Mouse (Mus musculus) urinary bladder, postnatal 36 days (tissue): Measurements from ENCODE around the gene Yjefn3.

ENCODE experiments used
- DNase-seq, 2 experiments: peaks; one replicate each; pipeline ENCODE4 v3.0.0; 2022; ENCODE audit warnings: low spot score in 2 of 2, mixed read lengths in 1 of 2

Gene Yjefn3

DNA sequence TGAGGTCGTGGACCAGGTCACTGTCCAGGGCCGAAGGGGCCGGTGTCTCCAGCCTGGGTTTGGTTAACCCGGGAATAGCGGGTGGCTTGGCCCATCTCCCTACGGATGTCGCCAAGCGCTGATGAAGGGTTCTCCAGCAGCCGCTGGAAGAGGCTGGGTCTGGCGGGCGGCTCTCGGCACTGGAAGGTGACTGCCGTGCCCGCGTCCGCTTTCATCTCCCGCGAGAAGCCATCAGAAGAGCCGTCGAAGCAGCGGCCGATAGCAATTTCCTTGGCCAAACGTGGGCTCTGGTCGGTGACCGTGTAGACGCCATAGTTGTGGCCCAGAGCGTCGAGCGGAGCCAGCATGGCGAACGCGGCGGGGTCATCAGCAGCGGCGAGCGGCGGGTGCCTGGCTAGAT lies 21.7 kb downstream of the Yjefn3 start:
- no peak for DNase-seq

DNA sequence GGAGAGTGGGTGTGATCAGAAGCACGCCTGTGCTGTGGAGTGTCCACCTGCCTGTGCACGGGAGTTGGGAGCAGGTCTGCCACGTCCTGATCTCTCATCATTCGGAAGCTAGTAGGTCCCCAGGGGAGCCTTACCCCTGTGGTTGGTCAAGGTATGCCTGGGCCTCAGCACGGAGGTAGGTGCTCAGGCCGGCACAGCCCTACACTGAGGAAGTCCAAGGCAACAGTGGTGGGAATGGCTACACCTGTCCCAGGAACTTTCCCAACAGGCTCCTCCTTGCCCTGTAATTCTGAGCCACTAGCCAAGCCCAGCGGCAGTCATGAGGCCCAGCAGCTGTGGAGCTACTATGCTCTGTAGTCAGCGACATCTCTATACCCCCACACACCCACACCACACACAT lies 22.8 kb downstream of the Yjefn3 start:
- DNase-seq: no peak

DNA sequence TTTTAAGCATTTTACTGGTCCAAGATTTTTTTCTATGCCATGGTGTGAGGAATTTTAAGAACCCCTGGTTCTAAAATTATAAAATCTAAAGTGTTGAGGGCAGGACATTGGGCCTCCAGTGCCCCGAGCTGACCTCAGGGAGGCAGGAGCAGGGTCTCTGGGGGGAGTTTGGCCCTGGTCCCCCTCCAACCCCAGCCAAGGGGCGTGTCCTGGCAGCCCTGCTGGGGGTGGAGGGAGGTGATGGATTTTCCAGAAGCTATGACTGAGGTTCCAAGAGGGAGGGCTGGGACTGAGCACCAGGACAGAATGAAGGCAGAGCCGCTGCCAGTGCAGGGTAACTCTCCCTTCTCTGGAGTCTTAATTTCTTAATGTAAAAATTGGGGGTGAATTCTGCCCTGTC lies 24.5 kb downstream of the Yjefn3 start:
- no peak for DNase-seq

DNA sequence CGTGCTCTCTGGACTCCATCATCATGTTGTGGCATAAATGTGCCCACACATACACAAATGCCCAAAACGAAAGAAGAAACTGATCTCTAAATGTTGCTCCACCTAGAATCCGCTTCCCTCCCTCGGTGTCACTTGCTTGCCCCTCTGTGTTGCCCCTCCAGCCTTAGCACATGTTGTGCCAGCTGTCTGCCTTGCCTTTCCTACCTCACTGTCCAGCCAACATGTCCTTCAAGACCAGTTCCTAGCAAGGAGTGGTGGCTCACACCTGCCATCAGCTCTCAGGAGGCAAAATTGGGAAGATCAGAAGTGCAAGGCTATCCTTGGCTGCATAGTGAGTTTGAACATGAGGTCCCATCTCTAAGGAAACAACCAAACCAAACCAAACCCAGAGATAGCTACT lies 25.1 kb downstream of the Yjefn3 start:
- DNase-seq: no peak

DNA sequence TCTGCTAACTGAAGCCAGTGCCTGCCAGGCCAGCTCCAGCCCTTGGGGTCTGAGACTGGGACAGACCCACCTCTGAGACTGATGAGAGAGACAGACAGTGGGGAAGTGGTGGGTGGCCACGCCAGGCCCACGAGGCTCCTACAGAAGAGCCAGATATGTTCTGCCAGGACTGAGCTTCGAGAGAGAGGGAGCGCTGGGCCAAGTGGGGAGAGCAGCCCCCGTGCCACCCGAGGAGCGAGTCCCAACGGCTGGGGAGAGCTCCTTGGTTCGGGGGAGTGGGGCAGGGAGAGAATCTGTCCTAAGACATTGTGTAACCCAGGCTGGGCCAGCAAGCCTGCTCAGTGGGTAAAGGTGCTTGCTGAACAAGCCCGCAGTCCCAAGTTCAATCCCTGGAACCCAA lies 25.5 kb downstream of the Yjefn3 start:
- no peak for DNase-seq

DNA sequence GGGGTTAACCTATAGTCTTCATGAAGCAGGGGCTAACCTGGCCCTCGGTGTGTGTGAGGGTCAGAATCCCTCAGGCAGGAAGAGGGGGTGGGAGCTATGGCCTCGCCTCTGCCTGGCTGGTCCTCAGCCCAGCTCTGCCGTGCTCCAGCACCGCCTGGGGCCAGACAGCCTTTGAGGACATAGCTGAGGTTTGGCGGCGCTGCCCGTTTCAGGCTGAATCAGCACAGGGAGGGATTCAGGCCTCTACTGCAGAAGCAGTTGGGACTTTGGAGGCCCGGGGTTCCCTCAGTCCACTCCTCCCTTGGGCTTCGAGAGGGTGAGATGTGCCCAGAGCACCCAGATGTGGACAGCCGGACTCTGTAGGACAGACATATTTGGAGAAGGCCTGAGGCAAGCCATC lies 26.4 kb downstream of the Yjefn3 start:
- DNase-seq: no peak

DNA sequence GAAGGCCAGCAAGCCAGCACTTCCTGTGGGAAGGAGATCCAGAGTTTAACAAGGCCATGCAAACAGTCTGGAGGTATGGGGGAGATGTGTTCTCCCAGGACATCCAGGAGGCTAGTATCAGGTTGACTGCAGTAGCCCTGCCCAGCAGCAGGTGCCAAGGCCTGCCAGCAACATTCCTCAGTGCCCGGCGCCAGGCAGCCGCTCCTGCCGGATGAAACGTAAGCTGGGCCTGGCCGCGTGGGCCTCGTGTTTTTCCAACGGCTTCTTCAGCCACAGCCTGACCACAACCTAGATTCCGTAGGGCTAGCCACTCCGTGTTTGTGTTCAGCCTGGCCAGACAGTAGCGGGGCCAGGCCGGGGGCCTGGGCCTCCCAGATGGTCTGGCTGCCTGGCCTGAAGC lies 27.9 kb downstream of the Yjefn3 start:
- no peak for DNase-seq

DNA sequence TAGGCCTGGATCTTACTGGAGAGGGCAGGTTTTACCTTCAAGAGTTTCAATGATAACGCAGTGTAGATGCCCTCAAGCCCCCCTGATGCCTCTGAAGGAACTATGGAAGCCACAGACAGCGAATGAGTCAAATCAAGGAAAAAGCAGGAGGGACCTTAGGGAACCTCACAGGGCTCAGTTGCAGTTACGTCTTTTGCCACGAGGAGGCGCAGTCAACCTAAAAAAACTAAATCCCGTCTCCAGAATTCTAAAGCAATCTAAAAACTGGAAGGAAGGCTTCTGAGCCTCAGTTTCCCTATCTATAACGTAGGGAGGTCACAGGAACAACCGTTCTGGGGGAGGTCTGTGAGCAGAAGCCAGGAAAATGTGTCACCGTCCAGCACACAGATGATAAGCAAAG lies 28.4 kb downstream of the Yjefn3 start:
- DNase-seq: peak; percentile 58 to 62

DNA sequence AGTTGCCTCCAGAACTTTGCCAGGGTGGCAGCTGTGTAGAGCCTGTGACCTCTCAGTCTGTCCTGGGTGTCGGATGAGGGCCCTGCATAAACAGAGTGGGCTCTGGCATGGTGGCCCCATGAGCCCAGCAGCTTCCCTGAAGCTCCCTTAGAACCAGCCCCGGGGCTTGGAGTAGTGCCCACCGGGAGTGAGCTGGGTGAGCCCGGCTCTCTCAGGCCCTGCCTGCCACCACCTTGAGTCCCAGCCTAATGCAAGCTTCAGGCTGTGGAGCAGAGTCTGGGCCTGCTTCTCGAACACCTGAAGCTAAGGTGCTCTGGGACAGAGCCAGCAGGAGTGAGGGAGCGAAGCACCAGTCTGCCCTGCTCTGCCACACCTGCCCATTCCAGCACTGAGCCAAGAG lies 31.6 kb downstream of the Yjefn3 start:
- DNase-seq: no peak

DNA sequence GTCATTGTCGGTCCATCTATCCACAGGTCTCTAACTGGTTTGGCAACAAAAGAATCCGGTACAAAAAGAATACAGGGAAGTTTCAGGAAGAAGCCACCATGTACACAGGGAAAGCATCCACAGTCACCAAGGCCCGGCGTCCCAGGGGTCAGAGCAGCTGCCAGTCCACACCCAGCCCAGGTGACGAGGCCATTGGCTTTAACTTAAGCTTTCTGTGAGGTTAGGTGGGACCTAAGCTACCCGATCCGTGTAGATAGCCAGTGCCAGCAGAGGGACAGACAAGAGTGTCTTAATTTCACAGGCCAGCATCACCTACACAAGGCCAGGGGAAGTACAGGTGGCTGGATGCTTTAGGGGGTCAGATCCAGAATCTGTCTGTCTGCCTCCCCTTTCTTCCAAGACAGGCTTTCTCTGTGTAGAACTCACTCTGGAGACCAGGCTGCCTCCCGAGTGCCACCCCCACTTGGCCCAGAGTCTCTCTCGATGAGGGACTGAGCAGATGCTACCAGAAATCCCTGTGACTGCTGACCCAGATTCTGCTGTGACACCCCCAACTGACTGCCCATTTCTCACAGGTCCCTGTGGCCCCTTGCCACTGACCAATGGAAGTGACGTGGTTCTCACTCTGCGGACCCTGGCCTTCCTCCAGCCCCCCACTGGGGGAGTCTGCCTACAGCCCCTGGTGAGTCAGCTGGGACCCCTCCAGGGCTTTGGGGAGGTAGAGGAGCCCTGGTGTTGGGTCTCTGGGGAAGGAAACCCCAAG lies 32.3 kb downstream of the Yjefn3 start:
- DNase-seq: no peak

DNA sequence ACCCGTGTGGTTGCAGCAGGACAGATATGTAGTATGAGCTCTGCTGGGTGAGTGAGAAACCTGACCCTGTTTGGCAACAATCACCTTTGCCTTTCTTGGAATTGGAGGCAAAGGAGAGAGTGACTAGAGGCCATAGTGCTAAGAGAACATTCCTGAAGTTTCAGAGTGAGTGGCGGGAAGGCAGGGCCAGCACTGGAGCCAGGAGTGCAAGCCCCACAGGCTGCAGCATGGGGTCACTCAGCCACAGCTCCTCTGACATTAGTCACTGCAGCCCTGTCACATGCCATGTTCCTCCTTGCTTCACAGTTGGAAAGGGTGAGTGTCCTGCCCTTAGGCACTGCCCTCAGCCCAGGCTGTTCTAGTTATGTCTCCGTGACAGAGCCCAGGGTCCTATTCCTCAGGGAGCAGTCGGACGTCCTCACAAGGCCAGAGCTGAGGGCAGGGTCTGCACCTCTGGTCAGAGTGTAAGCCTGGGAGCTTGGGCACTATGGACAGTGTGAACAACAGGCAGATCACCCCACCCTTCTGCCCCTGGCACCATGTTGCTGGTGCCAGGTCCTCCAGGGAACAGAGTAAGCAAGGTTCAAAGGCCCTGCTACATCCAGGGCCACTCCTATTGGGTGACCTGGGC lies 34.7 kb downstream of the Yjefn3 start:
- no peak for DNase-seq

DNA sequence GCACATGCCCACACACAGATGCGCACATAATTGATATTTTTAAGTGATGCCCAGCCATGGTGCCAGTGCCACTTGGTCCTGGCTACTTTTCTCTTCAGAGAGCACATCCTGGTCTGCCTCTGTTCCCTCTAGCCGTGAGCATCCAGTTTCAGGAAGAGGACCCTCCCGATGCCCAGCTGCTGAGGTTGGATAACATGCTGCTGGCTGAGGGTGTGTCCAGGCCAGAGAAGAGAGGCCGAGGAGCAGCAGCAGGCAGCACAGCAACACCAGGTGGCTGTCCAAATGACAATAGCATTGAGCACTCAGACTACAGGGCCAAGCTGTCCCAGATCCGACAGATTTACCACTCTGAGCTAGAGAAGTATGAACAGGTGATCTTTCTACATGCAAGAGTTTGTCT lies 38.3 kb downstream of the Yjefn3 start:
- no peak for DNase-seq

DNA sequence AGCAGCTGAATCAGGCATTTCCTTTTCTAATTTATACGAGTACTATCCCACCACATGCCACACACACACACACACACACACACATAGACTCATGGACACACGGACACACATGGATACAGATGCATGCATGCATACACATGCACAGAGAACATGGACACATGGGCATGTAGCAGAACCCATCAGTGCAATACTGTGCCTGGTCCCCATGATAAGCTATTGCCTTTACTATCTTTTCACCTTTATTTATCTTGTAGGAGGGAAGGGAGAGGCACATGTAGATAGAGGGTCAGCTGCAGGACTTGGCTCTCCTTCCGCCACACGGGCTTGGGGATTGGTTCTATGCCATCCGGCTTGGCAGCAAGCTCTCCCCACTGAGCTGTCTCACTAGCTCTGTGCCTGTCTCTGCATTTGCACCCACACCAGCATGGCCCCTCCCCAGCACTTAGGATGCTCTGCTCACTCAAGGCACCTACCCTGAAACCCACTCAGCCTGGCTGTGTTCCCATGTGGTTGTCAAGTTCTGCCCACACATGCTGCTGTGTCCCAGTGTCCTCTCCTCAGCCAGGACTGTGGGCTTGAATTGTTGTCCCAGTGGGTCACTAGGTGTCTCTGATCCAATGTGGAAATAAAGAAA lies 39.0 kb downstream of the Yjefn3 start:
- DNase-seq: no peak

DNA sequence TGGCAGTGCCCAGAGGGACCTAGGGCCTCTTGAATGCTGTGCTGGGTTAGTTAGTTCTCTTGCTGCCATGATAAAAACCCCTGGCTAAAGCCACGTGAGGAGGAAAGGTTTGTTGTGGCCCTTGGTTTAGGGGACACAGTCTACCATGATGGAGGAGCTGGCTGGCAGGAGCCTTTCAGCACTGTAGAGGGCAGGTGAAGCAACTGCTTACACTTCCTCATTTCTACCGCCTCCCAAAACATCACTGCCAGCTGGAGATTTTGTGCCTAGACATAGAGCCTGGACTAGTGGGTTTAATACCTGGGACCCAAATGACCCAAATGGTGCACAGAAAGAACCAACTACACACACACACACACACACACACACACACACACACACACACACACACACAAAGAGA lies 41.3 kb downstream of the Yjefn3 start:
- DNase-seq: no peak

DNA sequence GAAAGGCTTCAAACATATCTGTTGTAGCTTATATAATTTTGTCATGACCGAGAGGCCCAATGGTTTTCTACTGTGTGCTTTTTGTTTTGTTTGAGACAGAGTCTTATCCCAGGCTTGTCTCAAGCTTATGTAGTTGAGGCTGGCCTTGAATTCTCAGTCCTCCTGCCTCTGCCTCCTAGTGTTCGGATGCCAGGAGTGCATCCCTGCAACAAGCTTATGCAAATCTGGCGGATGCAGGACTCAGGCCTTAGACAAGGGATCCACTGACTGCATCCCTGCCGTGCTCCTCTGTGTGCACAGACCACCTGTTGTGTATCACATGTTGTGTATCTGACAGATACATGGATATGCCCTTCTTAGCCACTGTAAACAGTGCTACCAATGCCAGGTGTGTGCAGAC lies 41.7 kb downstream of the Yjefn3 start:
- DNase-seq: no peak

DNA sequence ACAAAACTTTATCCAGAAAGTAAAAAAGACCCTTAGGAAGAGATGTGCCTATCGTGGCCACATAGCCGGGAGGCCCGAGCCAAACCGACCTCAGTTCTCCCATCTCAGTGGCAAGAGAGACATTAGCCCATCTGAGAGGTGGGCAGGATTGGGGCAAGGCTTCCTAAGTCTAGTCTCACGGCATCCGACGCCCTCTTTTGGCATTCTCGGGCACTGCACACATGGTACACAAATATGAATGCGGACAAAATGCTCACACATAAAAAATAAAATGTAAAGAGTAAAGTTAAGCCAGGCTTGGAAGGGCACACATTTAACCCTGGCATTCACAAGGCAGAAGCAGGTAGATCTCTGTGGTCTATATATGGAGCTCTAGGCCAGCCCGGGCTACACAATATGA lies 48.6 kb downstream of the Yjefn3 start:
- no peak for DNase-seq

DNA sequence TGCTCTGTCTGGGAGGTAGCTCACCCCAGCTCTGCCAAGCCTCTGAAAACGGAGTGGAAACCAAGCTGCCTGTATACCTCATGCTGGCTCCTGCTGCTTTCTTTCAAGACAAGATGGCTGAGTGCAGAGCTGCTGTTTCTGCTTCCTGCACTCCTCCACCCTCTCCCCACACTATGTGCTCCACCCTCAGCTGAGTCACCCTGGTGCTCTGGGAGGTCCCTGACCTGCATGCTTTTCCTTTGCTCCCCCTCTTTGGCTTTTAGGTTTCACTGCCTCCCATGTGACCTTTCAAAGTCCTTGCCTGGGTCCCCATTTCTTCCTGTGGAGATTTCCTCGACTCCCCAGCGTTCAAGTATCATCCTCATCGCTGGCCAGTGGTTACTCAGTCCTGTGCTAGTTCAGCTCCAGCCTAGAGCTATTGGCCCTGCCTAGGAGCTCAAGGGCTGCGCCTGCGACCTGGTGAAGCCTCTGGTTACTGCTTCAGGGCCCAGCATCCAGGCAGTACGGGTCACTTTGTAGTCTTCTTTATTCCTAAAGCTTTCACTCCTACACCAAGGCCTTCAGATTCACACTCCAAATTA lies 51.5 kb downstream of the Yjefn3 start:
- no peak for DNase-seq

DNA sequence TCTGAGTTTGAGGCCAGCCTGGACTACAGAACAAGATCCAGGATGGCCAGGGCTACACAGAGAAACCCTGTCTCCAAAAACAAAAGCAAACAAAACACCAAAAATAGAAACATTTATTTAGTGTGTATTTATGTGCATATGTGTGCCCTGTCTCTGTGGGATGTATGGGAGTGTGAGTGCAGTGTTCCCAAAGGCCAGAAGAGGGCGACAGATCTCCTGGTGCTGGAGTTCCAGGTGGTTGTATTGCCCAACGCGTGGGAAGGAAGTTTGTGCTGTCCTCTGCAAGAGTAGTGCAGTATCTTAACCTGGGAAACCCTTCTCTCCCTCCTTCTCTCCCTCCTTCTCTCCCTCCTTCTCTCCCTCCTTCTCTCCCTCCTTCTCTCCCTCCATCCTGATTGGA lies 52.6 kb downstream of the Yjefn3 start:
- DNase-seq: no peak

DNA sequence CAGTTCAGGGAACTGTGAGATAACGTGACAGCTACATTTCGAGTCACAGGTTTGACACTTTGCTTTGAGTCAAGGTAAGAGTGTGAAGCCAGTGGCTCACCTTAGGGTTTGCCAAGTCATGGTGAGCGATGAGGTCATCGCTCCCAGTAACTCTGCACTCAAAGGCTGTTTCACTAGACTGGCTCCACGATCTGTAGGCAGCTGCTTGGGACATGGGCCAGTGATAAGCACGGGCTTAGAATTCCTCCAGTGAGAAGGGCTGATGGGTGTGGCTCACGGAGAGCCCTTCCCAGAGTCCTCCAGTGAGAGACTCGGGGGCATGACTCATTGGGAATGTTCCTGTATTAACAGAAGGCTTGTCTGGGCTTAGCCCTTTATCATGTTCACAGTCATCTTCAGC lies 53.6 kb downstream of the Yjefn3 start:
- peak; percentile 36 to 60 for DNase-seq

DNA sequence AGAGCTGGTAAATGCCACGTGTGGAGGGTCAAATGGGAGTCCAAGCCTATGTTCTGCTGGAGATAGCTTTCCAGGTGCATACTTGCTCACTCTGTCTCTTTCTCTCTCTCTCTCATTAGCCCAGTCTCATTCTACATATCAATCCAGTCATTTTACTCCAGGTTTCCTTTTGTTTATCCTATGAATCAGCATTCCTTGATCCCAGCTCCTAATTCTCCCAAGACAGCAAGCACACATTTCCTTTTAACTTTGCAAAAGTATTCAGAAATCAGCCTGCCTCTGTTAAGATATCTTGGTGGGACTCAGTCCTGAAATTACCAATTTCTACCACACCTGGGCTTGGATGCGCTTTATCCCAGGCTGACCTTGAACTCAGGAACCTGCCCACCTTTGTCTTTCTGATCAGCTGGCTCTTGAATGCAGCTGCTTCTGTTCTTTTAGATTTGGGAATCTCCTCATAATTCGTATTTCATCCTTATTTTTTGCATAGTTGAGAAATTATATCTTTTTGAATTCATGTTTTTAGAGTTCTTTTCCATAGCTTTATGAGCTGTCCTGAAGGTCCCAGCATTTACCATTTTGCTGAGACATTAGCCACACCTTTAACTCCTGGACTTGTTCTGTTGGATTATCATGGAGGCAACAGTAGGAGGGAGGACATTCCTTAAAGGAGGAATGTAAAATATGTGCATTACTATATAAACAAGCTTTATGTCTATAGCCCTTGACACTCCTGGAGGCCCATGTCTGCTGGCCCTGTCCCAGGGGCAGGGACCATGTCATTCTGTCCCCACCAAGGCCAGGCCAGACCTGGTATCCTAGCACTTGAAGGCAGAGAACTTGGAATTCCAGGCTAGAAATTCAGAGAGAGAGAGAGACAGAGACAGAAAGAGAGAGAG lies 55.1 kb downstream of the Yjefn3 start:
- DNase-seq: no peak
